8 mouse cellular contexts compared by ENCODE assay signal in genomic region chr11:54787488-54788474, GRCm38 (mm10). TPM values are rescaled to one million over a fixed set of nuclear protein-coding genes. Genes with fewer than 3 reads are reported as not detected.
A peak's percentile ranks its signal among the peaks of the same experiment; 100 is the strongest.
DNase-seq lines count a peak whose midpoint lies in the region; ATAC-seq and TF ChIP-seq lines count a peak whose summit lies in the region.

Gene Cdc42se2, minus strand, starts transcription at chr11:54787675.

- H3K4me1 ChIP-seq in hindbrain, postnatal 0 days (ENCODE audit: insufficient read depth, low read length), result peaks cover 8% of the 10 kb centered on the region; the same call in 1 of the 2 replicates

- peak within 1 kb of the TSS; percentile 95 for H3K9ac ChIP-seq in hindbrain, postnatal 0 days (replicated peaks; ENCODE audit: low read length)

- ATAC-seq in common myeloid progenitor, adult 5-6 weeks (replicated peaks; ENCODE audit: low read depth, poor library complexity, severe bottlenecking), result peak; percentile 99
- ATAC-seq in hindbrain, postnatal 0 days, result peak; percentile 99
- ATAC-seq in megakaryocyte, adult 5-6 weeks (ENCODE audit: poor library complexity, severe bottlenecking), result peak; percentile 99

- no peaks in the 10 kb centered on the region for H3K9me3 ChIP-seq in hindbrain, postnatal 0 days (ENCODE audit: low read length)

- H3K36me3 ChIP-seq in hindbrain, postnatal 0 days (ENCODE audit: insufficient read depth, low read length), result no peaks in the 10 kb centered on the region

- peak within 1 kb of the TSS; percentile 98 for H3K27ac ChIP-seq in gastrocnemius, adult 2 months
- peak within 1 kb of the TSS; percentile 99 for H3K27ac ChIP-seq in hindbrain, postnatal 0 days
- peak within 1 kb of the TSS; percentile 98 for H3K27ac ChIP-seq in left cerebral cortex, adult 2 months

- peak; percentile 98 for DNase-seq in ZHBTc4 (ENCODE audit: low read depth, low spot score)
- DNase-seq in gastrocnemius, adult 2 months, result peak; percentile 97
- peak; percentile 99 for DNase-seq in hindbrain, postnatal 0 days (ENCODE audit: low spot score)
- DNase-seq in left cerebral cortex, adult 2 months (ENCODE audit: extremely low spot score in 1 of 2, low spot score in 2 of 2), result peak; percentile 95 to 96
- peak; percentile 95 to 97 for DNase-seq in right cerebral cortex, adult 2 months (ENCODE audit: low spot score in 2 of 2)
- peak; percentile 96 for DNase-seq in urinary bladder, postnatal 14 days (ENCODE audit: low spot score)

- peak within 1 kb of the TSS; percentile 76 for H3K4me2 ChIP-seq in hindbrain, postnatal 0 days (ENCODE audit: low read depth, low read length)

- no peak; the same call in 1 of the 2 replicates for TF ChIP-seq CTCF in gastrocnemius, adult 2 months (IDR thresholded peaks at IDR 0.05)
- peak; percentile 51 for TF ChIP-seq CTCF in hindbrain, postnatal 0 days (IDR thresholded peaks at IDR 0.05; ENCODE audit: low read depth)
- TF ChIP-seq CTCF in left cerebral cortex, adult 2 months (IDR thresholded peaks at IDR 0.05), result peak; percentile 9

- no peaks in the 10 kb centered on the region for H3K27me3 ChIP-seq in hindbrain, postnatal 0 days (ENCODE audit: insufficient read depth, low read length)

- WGBS in hindbrain, postnatal 0 days, result 4% methylated on average over 55 of the region's 56 CpGs

- intact Hi-C loops in gastrocnemius, adult 2 months (cut with DNase I), result loop anchor here (2.0 to 5.0 kb wide), 3 partner anchors 35 to 85 kb away; partner anchors contain the start of gene Lyrm7
- intact Hi-C loops in left cerebral cortex, adult 2 months (cut with DNase I), result loop anchor here (1.0 to 5.0 kb wide), 3 partner anchors 73 to 85 kb away; partner anchors contain the start of genes Hint1 and Lyrm7

- H3K4me3 ChIP-seq in gastrocnemius, adult 2 months, result peak within 1 kb of the TSS; percentile 90
- peak within 1 kb of the TSS; percentile 97 for H3K4me3 ChIP-seq in hindbrain, postnatal 0 days (ENCODE audit: low read length)
- peak within 1 kb of the TSS; percentile 98 for H3K4me3 ChIP-seq in left cerebral cortex, adult 2 months

RNA-seq across cellular contexts. Expression of gene Cdc42se2, which starts in this region (rescaled TPM):
- 62.1 and 70.1 TPM in 2 replicates for total RNA-seq in common myeloid progenitor, adult 5-6 weeks (2017)
- 10 to 100 TPM; 14.4 to 19.6 TPM for total RNA-seq in gastrocnemius, adult 2 months (2021)
- 141 and 144 TPM in 2 replicates for total RNA-seq in hindbrain, postnatal 0 days (2014; rRNA removed)
- 139 TPM in 2 replicates for polyA plus RNA-seq in hindbrain, postnatal 0 days (2015; fragmentation: Nextera tagmentation; extraction: Ambion mirVana)
- total RNA-seq in left cerebral cortex, adult 2 months (2021), result 100 to 1,000 TPM; 122 to 126 TPM
- total RNA-seq in megakaryocyte, adult 5-6 weeks (2015), result 70.3 and 73.9 TPM in 2 replicates
- 92.6 and 94.5 TPM in 2 replicates for total RNA-seq in megakaryocyte, adult 5-6 weeks (2017)

Comparison
In these comparisons a context has a peak if more than half of its experiments do, and no peak if none do; other contexts are left out.
1. Peak in every context shown above with its lines: DNase-seq, ATAC-seq, H3K4me3 ChIP-seq and H3K27ac ChIP-seq.